Mouse (Mus musculus) A20 (cell line): ENCODE measurements around the gene Kremen2.
A peak's percentile ranks its signal among the peaks of the same experiment; 100 is the strongest.

Experiments used
- DNase-seq: peaks from one replicate; pipeline ENCODE4 v3.0.0-alpha.2; 2011; ENCODE audit warnings: low read depth, low spot score

Gene Kremen2

GRCm38 (mm10) chr17:23760231-23760630, 14.6 kb upstream of the Kremen2 start:
- DNase-seq: no peak

GRCm38 (mm10) chr17:23758801-23759200, 13.2 kb upstream of the Kremen2 start:
- DNase-seq: no peak

GRCm38 (mm10) chr17:23757581-23757980, 11.9 kb upstream of the Kremen2 start:
- DNase-seq: no peak

- DNase-seq: no peak
Measured at GRCm38 (mm10) chr17:23755689-23756088, 10.1 kb upstream of the Kremen2 start.

- peak; percentile 7 for DNase-seq
Measured at GRCm38 (mm10) chr17:23749400-23750191, 4.0 kb upstream of the Kremen2 start.

- peak; percentile 92 for DNase-seq
Measured at GRCm38 (mm10) chr17:23748631-23749391, 3.2 kb upstream of the Kremen2 start.

GRCm38 (mm10) chr17:23748026-23748425, 2.4 kb upstream of the Kremen2 start:
- peak; percentile 92 for DNase-seq

- DNase-seq: peak; percentile 30
Measured at GRCm38 (mm10) chr17:23747471-23747870, 1.8 kb upstream of the Kremen2 start.

- DNase-seq: peak; percentile 60
Measured at GRCm38 (mm10) chr17:23746767-23747166, 1.1 kb upstream of the Kremen2 start.

GRCm38 (mm10) chr17:23746311-23746710, 678 bp upstream of the Kremen2 start:
- DNase-seq: no peak

GRCm38 (mm10) chr17:23744651-23745050, 982 bp downstream of the Kremen2 start:
- DNase-seq: no peak

GRCm38 (mm10) chr17:23744076-23744475, 1.6 kb downstream of the Kremen2 start:
- no peak for DNase-seq

- no peak for DNase-seq
Measured at GRCm38 (mm10) chr17:23742941-23743340, 2.7 kb downstream of the Kremen2 start.

- no peak for DNase-seq
Measured at GRCm38 (mm10) chr17:23742210-23742793, 3.3 kb downstream of the Kremen2 start.

GRCm38 (mm10) chr17:23741359-23742209, 4.0 kb downstream of the Kremen2 start:
- DNase-seq: no peak

- DNase-seq: no peak
Measured at GRCm38 (mm10) chr17:23740598-23741021, 5.0 kb downstream of the Kremen2 start, which contains the start of gene Paqr4. Gene Paqr4, minus strand, starts transcription at chr17:23740867.

GRCm38 (mm10) chr17:23740136-23740584, 5.5 kb downstream of the Kremen2 start:
- peak; percentile 83 for DNase-seq

- DNase-seq: peak; percentile 22
Measured at GRCm38 (mm10) chr17:23739202-23740135, 6.2 kb downstream of the Kremen2 start.

GRCm38 (mm10) chr17:23738836-23739201, 6.8 kb downstream of the Kremen2 start:
- no peak for DNase-seq
